18 mouse cellular contexts compared by ENCODE assay signal in the genomic region with DNA sequence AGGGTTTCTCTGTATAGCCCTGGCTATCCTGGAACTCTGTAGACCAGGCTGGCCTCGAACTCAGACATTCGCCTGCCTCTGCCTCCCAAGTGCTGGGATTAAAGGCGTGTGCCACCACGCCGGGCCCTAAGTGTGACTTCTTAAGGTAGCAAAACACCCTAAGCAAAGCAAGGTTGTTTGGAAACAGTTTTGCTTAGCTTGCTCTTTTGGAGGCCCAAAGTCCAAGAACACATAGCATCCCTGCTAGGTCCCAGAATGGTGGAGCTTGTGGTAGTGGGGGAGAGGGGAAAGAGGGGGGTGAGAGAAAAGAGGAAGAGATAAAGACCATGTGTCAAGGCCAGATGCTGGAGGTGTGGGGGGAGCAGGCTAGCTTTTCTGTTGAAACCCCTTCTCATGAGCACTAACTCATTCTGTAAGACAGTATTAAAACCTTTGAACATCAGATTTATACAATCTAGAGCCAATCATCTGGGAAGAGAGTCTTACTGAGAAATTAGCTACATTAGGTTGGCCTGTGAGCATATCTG.
"Had no signal": no experiment of that assay in that cellular context is flagged by ENCODE, and none has a peak within 500 bp of the region (broad histone marks: within the 10 kb centered on the region; RNA-seq: fewer than 3 reads in every experiment).

No protein-coding gene starts in this region.

- H3K4me2 ChIP-seq: lung, embryonic 14.5 days; midbrain, embryonic 12.5 days had no signal

- H3K9ac ChIP-seq: liver, embryonic 14.5 days; liver, postnatal 0 days; lung, embryonic 14.5 days; midbrain, embryonic 12.5 days had no signal

- H3K9me3 ChIP-seq: megakaryocyte, embryonic 14.5 days; midbrain, embryonic 12.5 days had no signal

- DNase-seq: kidney, postnatal 36 days; layer of hippocampus, postnatal 36 days; lung, embryonic 14.5 days; right cerebral cortex, adult 18-20 months; right cerebral cortex, postnatal 14 days; right cerebral cortex, postnatal 4 days; thymus, adult 2 months had no signal

- H3K36me3 ChIP-seq: midbrain, embryonic 12.5 days had no signal

- H3K4me3 ChIP-seq: left cerebral cortex, adult 2 months; megakaryocyte, embryonic 14.5 days; midbrain, embryonic 12.5 days had no signal

- ATAC-seq: intestine, postnatal 0 days; lung, postnatal 0 days; midbrain, embryonic 16.5 days had no signal

- H3K27ac ChIP-seq: kidney, postnatal 0 days; left cerebral cortex, adult 2 months; liver, embryonic 14.5 days; macrophage; midbrain, embryonic 12.5 days; stomach, postnatal 0 days had no signal
